Mouse (Mus musculus) G1E (cell line): ENCODE results near the gene Dmrtc2. TPM values are rescaled to one million over a fixed set of nuclear protein-coding genes. Genes with fewer than 3 reads are reported as not detected.

Source experiments
- ATAC-seq: 2 replicates; pipeline ENCODE4 v1.8.0; 2016; ENCODE audit warnings: mild to moderate bottlenecking; ENCODE audit not compliant: insufficient number of reproducible peaks, poor library complexity, low FRiP score, severe bottlenecking; ENCODE audit errors: extremely low read depth
- DNase-seq: peaks from one replicate; pipeline ENCODE4 v3.0.0; 2012; ENCODE audit warnings: low spot score
- H3K27me3 ChIP-seq: 2 replicates; pipeline ENCODE4 v1.6.1; 2012; ENCODE audit warnings: mild to moderate bottlenecking, low read length, inconsistent platforms; ENCODE audit not compliant: insufficient read depth
- H3K36me3 ChIP-seq: replicated peaks from 2 replicates; pipeline ENCODE3; 2012; ENCODE audit warnings: mild to moderate bottlenecking, inconsistent platforms
- H3K4me1 ChIP-seq: 2 replicates; pipeline ENCODE4 v1.6.1; 2012; ENCODE audit warnings: low read depth, low read length, inconsistent platforms, mixed read lengths; ENCODE audit not compliant: insufficient read depth
- H3K4me3 ChIP-seq: 2 replicates; pipeline ENCODE4 v1.5.1; 2012; ENCODE audit warnings: low read depth, mild to moderate bottlenecking, inconsistent platforms, low read length, moderate library complexity, mixed read lengths
- H3K9me3 ChIP-seq: replicated peaks from 2 replicates; pipeline ENCODE4 v1.6.1; 2012; ENCODE audit warnings: inconsistent platforms
- CTCF ChIP-seq: IDR thresholded peaks from 2 replicates; pipeline ENCODE4 v1.5.1; 2012; ENCODE audit warnings: low read depth, low read length, inconsistent platforms, mixed read lengths
- GATA1 ChIP-seq: IDR thresholded peaks from 2 replicates; pipeline ENCODE4 v1.6.1; 2012; ENCODE audit warnings: borderline replicate concordance, low read length, inconsistent platforms, mixed read lengths
- GATA2 ChIP-seq: IDR thresholded peaks from 2 replicates; pipeline ENCODE4 v1.6.1; 2012; ENCODE audit warnings: low read depth, low read length, inconsistent platforms, borderline replicate concordance
- POLR2AphosphoS5 ChIP-seq: IDR thresholded peaks from 2 replicates; pipeline ENCODE4 v1.6.1; 2012; ENCODE audit warnings: low read depth, low read length, inconsistent platforms; ENCODE audit not compliant: insufficient replicate concordance
- TAL1 ChIP-seq: conservative IDR thresholded peaks from 2 replicates; pipeline ENCODE4 v1.6.1; 2012; ENCODE audit warnings: low read depth, low read length, inconsistent platforms, mixed read lengths
- polyA plus RNA-seq: library from polyadenylated mRNA; stranded (reverse); fragments of >175 nt; gene quantifications from 2 replicates; pipeline ENCODE4 v1.2.3, GENCODE M21; 2012
- total RNA-seq, 2 experiments: library from RNA; stranded (forward) in 1 of 2; stranded (reverse) in 1 of 2; fragments of 200-1000 nt in 1 of 2; fragments of >200 nt in 1 of 2; fragmentation: Nextera tagmentation in 1 of 2; gene quantifications; 2 replicates each; pipeline ENCODE4 v1.2.3; 2014 to 2017

Dmrtc2 gene
- total and polyA plus RNA-seq, 3 experiments: not detected

- peaks cover 29% of the 10 kb centered on the region for H3K36me3 ChIP-seq
- ATAC-seq (no peak), DNase-seq (peak; percentile 75)
- H3K27me3 ChIP-seq: peaks cover 2% of the 10 kb centered on the region; the same call in 1 of the 2 replicates
- TF ChIP-seq GATA1 (no peak), GATA2 (no peak), TAL1 (no peak), POLR2AphosphoS5 (no peak), CTCF (no peak)
- H3K4me1 ChIP-seq: peaks cover 59% of the 10 kb centered on the region
- no peaks in the 10 kb centered on the region for H3K9me3 ChIP-seq
- peak within 1 kb of the TSS; percentile 78 for H3K4me3 ChIP-seq
Observed at GRCm38 (mm10) chr7:24902630-24903443, 33.0 kb downstream of the Dmrtc2 start, which contains the start of gene Arhgef1. Arhgef1 (plus strand) TSS chr7:24902912.

DNA sequence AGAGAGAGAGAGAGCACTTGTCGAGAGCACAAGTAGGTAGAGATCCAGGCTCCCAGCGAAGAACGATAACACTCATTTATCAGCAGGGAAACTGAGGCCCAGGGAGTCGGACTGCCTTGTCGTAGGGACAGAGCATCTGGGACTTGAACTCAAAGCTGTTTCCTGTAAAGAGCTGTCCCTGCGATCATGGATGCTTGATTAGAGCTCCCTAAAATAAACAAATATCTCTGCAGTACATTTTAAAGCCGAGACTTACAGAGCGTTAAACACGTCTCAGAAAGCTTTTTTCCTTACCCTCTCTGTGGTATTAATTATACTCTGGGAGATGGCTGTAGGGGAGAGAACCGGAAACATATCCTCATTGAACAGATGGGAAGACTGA lies 33.6 kb downstream of the Dmrtc2 start:
- no peak for ATAC-seq
- H3K36me3 ChIP-seq: peaks cover 35% of the 10 kb centered on the region
- peaks cover 64% of the 10 kb centered on the region for H3K4me1 ChIP-seq
- TF ChIP-seq GATA1 (no peak), CTCF (no peak), POLR2AphosphoS5 (no peak), GATA2 (no peak), TAL1 (no peak)
- H3K9me3 ChIP-seq: no peaks in the 10 kb centered on the region
- H3K27me3 ChIP-seq: peaks cover 2% of the 10 kb centered on the region; the same call in 1 of the 2 replicates
- H3K4me3 ChIP-seq: peak overlapping the region; percentile 78
- no peak for DNase-seq

GRCm38 (mm10) chr7:24904070-24904483 lies 34.2 kb downstream of the Dmrtc2 start:
- H3K27me3 ChIP-seq: no peaks in the 10 kb centered on the region; the same call in 1 of the 2 replicates
- peaks cover 41% of the 10 kb centered on the region for H3K36me3 ChIP-seq
- no peaks in the 10 kb centered on the region for H3K9me3 ChIP-seq
- peak overlapping the region; percentile 78 for H3K4me3 ChIP-seq
- TF ChIP-seq GATA2 (no peak), CTCF (no peak), TAL1 (no peak), GATA1 (no peak), POLR2AphosphoS5 (no peak)
- ATAC-seq: peak; percentile 91
- peaks cover 64% of the 10 kb centered on the region for H3K4me1 ChIP-seq
- peak; percentile 97 for DNase-seq

DNA sequence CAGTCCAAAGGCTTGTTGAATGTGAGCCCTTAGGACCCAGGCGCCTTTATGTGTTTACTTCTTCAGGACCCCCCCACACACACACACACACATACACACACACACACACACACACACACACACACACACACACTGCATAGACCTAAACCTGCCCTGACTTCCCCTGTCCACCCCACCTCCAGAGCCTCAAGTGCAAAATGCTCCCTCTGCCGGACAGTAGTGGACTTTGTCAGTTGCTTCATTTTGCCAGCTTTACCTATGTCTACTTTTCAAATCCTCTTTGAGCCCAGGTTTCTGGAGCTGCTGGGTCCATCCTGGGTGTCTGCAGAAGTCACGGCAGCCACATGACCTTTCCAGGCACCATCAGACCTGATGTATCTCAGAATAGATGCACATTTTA lies 35.1 kb downstream of the Dmrtc2 start:
- H3K9me3 ChIP-seq: no peaks in the 10 kb centered on the region

GRCm38 (mm10) chr7:24906551-24906950 lies 36.7 kb downstream of the Dmrtc2 start:
- Histone ChIP-seq H3K4me1 (peaks cover 52% of the 10 kb centered on the region), H3K4me3 (no peak overlapping the region; the same call in 1 of the 2 replicates), H3K36me3 (peaks cover 65% of the 10 kb centered on the region), H3K27me3 (no peaks in the 10 kb centered on the region), H3K9me3 (no peaks in the 10 kb centered on the region)
- ATAC-seq (no peak), DNase-seq (peak; percentile 1)
- TF ChIP-seq GATA1 (no peak), POLR2AphosphoS5 (no peak), CTCF (no peak), GATA2 (no peak), TAL1 (no peak)

More for the DNA sequence above, 35.1 kb downstream of the Dmrtc2 start:
- Histone ChIP-seq H3K27me3 (no peaks in the 10 kb centered on the region; the same call in 1 of the 2 replicates), H3K4me1 (peaks cover 64% of the 10 kb centered on the region), H3K36me3 (peaks cover 50% of the 10 kb centered on the region), H3K4me3 (peak overlapping the region; percentile 78; the same call in 1 of the 2 replicates)
- ATAC-seq: no peak
- peak; percentile 73 for DNase-seq
- peak; percentile 48 for TF ChIP-seq CTCF
- no peak for TF ChIP-seq GATA1
- TF ChIP-seq GATA2: no peak
- TF ChIP-seq TAL1: no peak

- Histone ChIP-seq H3K9me3 (no peaks in the 10 kb centered on the region), H3K4me1 (peaks cover 45% of the 10 kb centered on the region), H3K27me3 (no peaks in the 10 kb centered on the region), H3K36me3 (peaks cover 72% of the 10 kb centered on the region), H3K4me3 (no peak overlapping the region)
- DNase-seq: no peak
- ATAC-seq: no peak
- TF ChIP-seq GATA2 (no peak), GATA1 (no peak), POLR2AphosphoS5 (no peak), TAL1 (no peak)
Observed at GRCm38 (mm10) chr7:24907211-24907748, 37.4 kb downstream of the Dmrtc2 start.
